Mouse (Mus musculus): ENCODE measurements around the gene Fxyd3. TPM values are rescaled to one million over a fixed set of nuclear protein-coding genes. Genes with fewer than 3 reads are reported as not detected.

The Fxyd3 gene
- polyA plus RNA-seq, 1 experiment: 1.0 TPM

GRCm38 (mm10) chr7:31105061-31105768 is 28.7 kb upstream of the Fxyd3 start:
- 0 out of 2 replicates have a peak, but pooled peaks cover 2% of the 10 kb centered on the region for H3K4me1 ChIP-seq (ENCODE audit: control insufficient read depth, insufficient read depth, low read length)
- H3K4me3 ChIP-seq (ENCODE audit: insufficient read depth, low read length): no peak overlapping the region
- no peak overlapping the region for H3K27ac ChIP-seq (ENCODE audit: insufficient read depth, low read length)
- TF ChIP-seq CTCF (IDR thresholded peaks at IDR 0.05; ENCODE audit: extremely low read depth, insufficient read depth, low read length): peak; percentile 48
- TF ChIP-seq POLR2A (IDR thresholded peaks at IDR 0.05; ENCODE audit: extremely low read depth, insufficient read depth, low read length): no peak

- H3K4me3 ChIP-seq (ENCODE audit: insufficient read depth, low read length): no peak overlapping the region
- H3K27ac ChIP-seq (ENCODE audit: insufficient read depth, low read length): no peak overlapping the region
- H3K4me1 ChIP-seq (ENCODE audit: control insufficient read depth, insufficient read depth, low read length): 0 out of 2 replicates have a peak, but pooled peaks cover 2% of the 10 kb centered on the region
- no peak for TF ChIP-seq CTCF (IDR thresholded peaks at IDR 0.05; ENCODE audit: extremely low read depth, insufficient read depth, low read length)
- TF ChIP-seq POLR2A (IDR thresholded peaks at IDR 0.05; ENCODE audit: extremely low read depth, insufficient read depth, low read length): no peak
Observed at GRCm38 (mm10) chr7:31100786-31101185, 24.3 kb upstream of the Fxyd3 start.

GRCm38 (mm10) chr7:31099612-31099982 is 23.1 kb upstream of the Fxyd3 start:
- H3K4me1 ChIP-seq (ENCODE audit: control insufficient read depth, insufficient read depth, low read length): no peaks in the 10 kb centered on the region
- TF ChIP-seq POLR2A (IDR thresholded peaks at IDR 0.05; ENCODE audit: extremely low read depth, insufficient read depth, low read length) (no peak), CTCF (IDR thresholded peaks at IDR 0.05; ENCODE audit: extremely low read depth, insufficient read depth, low read length) (no peak)
- no peak overlapping the region for H3K27ac ChIP-seq (ENCODE audit: insufficient read depth, low read length)
- no peak overlapping the region for H3K4me3 ChIP-seq (ENCODE audit: insufficient read depth, low read length)

GRCm38 (mm10) chr7:31098697-31099611 is 22.4 kb upstream of the Fxyd3 start:
- TF ChIP-seq CTCF (IDR thresholded peaks at IDR 0.05; ENCODE audit: extremely low read depth, insufficient read depth, low read length) (no peak), POLR2A (IDR thresholded peaks at IDR 0.05; ENCODE audit: extremely low read depth, insufficient read depth, low read length) (no peak)
- Histone ChIP-seq H3K27ac (ENCODE audit: insufficient read depth, low read length) (no peak overlapping the region), H3K4me1 (ENCODE audit: control insufficient read depth, insufficient read depth, low read length) (no peaks in the 10 kb centered on the region), H3K4me3 (ENCODE audit: insufficient read depth, low read length) (no peak overlapping the region)

GRCm38 (mm10) chr7:31097583-31098248 is 21.2 kb upstream of the Fxyd3 start:
- TF ChIP-seq CTCF (IDR thresholded peaks at IDR 0.05; ENCODE audit: extremely low read depth, insufficient read depth, low read length) (peak; percentile 86), POLR2A (IDR thresholded peaks at IDR 0.05; ENCODE audit: extremely low read depth, insufficient read depth, low read length) (no peak)
- H3K27ac ChIP-seq (ENCODE audit: insufficient read depth, low read length): no peak overlapping the region
- no peak overlapping the region for H3K4me3 ChIP-seq (ENCODE audit: insufficient read depth, low read length)
- H3K4me1 ChIP-seq (ENCODE audit: control insufficient read depth, insufficient read depth, low read length): no peaks in the 10 kb centered on the region

- H3K27ac ChIP-seq (ENCODE audit: insufficient read depth, low read length): no peak overlapping the region
Observed at GRCm38 (mm10) chr7:31096892-31097564, 20.5 kb upstream of the Fxyd3 start.

GRCm38 (mm10) chr7:31094774-31095501 is 18.4 kb upstream of the Fxyd3 start:
- Histone ChIP-seq H3K4me1 (ENCODE audit: control insufficient read depth, insufficient read depth, low read length) (no peaks in the 10 kb centered on the region), H3K4me3 (ENCODE audit: insufficient read depth, low read length) (no peak overlapping the region), H3K27ac (ENCODE audit: insufficient read depth, low read length) (no peak overlapping the region)
- peak; percentile 26; the same call in 1 of the 2 replicates for TF ChIP-seq CTCF (IDR thresholded peaks at IDR 0.05; ENCODE audit: extremely low read depth, insufficient read depth, low read length)
- TF ChIP-seq POLR2A (IDR thresholded peaks at IDR 0.05; ENCODE audit: extremely low read depth, insufficient read depth, low read length): no peak

More at GRCm38 (mm10) chr7:31096892-31097564, 20.5 kb upstream of the Fxyd3 start:
- no peaks in the 10 kb centered on the region for H3K4me1 ChIP-seq (ENCODE audit: control insufficient read depth, insufficient read depth, low read length)
- no peak overlapping the region for H3K4me3 ChIP-seq (ENCODE audit: insufficient read depth, low read length)
- TF ChIP-seq CTCF (IDR thresholded peaks at IDR 0.05; ENCODE audit: extremely low read depth, insufficient read depth, low read length): no peak

- TF ChIP-seq POLR2A (IDR thresholded peaks at IDR 0.05; ENCODE audit: extremely low read depth, insufficient read depth, low read length) (no peak), CTCF (IDR thresholded peaks at IDR 0.05; ENCODE audit: extremely low read depth, insufficient read depth, low read length) (no peak)
- Histone ChIP-seq H3K27ac (ENCODE audit: insufficient read depth, low read length) (no peak overlapping the region), H3K4me1 (ENCODE audit: control insufficient read depth, insufficient read depth, low read length) (no peaks in the 10 kb centered on the region), H3K4me3 (ENCODE audit: insufficient read depth, low read length) (no peak overlapping the region)
Observed at GRCm38 (mm10) chr7:31089721-31090120, 13.2 kb upstream of the Fxyd3 start.

Measured in cortical plate, adult 2 months (tissue).